Mouse (Mus musculus) MEL (cell line): ENCODE data around the gene Pcsk5. TPM values are rescaled to one million over a fixed set of nuclear protein-coding genes. Genes with fewer than 3 reads are reported as not detected.

Source experiments
- DNase-seq: peaks from one replicate; pipeline ENCODE4 v3.0.0; 2011; ENCODE audit warnings: low read depth, low spot score
- H3K27ac ChIP-seq: 2 replicates; pipeline ENCODE4 v1.5.1; 2012; ENCODE audit warnings: low read depth, mild to moderate bottlenecking, control low read depth, low read length, moderate library complexity; ENCODE audit not compliant: control insufficient read depth
- H3K27me3 ChIP-seq, 2 experiments: fragments of 150-350 bp in 1 of 2; sonication (generic) in 1 of 2; 2 replicates each; pipeline ENCODE4 v1.6.1; 2012; ENCODE audit warnings: low read length in 2 of 2, mild to moderate bottlenecking in 2 of 2, improper control_type of control experiment in 1 of 2, moderate library complexity in 1 of 2; ENCODE audit not compliant: insufficient read depth in 2 of 2, control insufficient read depth in 1 of 2
- H3K36me3 ChIP-seq, 2 experiments: 2 replicates each; pipeline ENCODE4 v1.6.1; 2012 to 2014; ENCODE audit warnings: low read length in 2 of 2, improper control_type of control experiment in 1 of 2, inconsistent platforms in 1 of 2, mild to moderate bottlenecking in 1 of 2; ENCODE audit not compliant: insufficient read depth in 2 of 2, control insufficient read depth in 1 of 2
- H3K4me1 ChIP-seq, 2 experiments: fragments of 150-350 bp in 1 of 2; sonication (generic) in 1 of 2; 2 replicates each; pipeline ENCODE4 v1.6.1; 2012; ENCODE audit warnings: low read length in 2 of 2, improper control_type of control experiment in 1 of 2, mild to moderate bottlenecking in 1 of 2; ENCODE audit not compliant: insufficient read depth in 2 of 2, control insufficient read depth in 1 of 2
- H3K4me3 ChIP-seq, 2 experiments: fragments of 150-350 bp in 1 of 2; sonication (generic) in 1 of 2; 2 replicates each; pipeline ENCODE4 v1.5.1; 2012; ENCODE audit warnings: low read depth in 2 of 2, low read length in 2 of 2, mild to moderate bottlenecking in 2 of 2, moderate library complexity in 2 of 2, control low read depth in 1 of 2, improper control_type of control experiment in 1 of 2; ENCODE audit not compliant: control insufficient read depth in 1 of 2, insufficient read depth in 1 of 2
- H3K79me2 ChIP-seq: 2 replicates; pipeline ENCODE4 v1.6.1; 2012; ENCODE audit warnings: mild to moderate bottlenecking, low read length, moderate library complexity; ENCODE audit not compliant: control insufficient read depth, poor library complexity, insufficient read depth
- H3K9ac ChIP-seq: 2 replicates; pipeline ENCODE4 v1.6.1; 2012; ENCODE audit warnings: low read depth, mild to moderate bottlenecking, control low read depth, low read length, moderate library complexity; ENCODE audit not compliant: control insufficient read depth, poor library complexity, severe bottlenecking
- H3K9me3 ChIP-seq: fragments of 150-350 bp; sonication (generic); replicated peaks from 2 replicates; pipeline ENCODE4 v1.6.1; 2012; ENCODE audit warnings: mild to moderate bottlenecking, low read length, improper control_type of control experiment, moderate library complexity; ENCODE audit not compliant: insufficient read depth
- BHLHE40 ChIP-seq: IDR thresholded peaks from 2 replicates; pipeline ENCODE4 v1.6.1; 2012; ENCODE audit warnings: low read depth, mild to moderate bottlenecking, inconsistent platforms, low read length, improper control_type of control experiment, borderline replicate concordance
- CHD1 ChIP-seq: IDR thresholded peaks from 2 replicates; pipeline ENCODE4 v1.6.1; 2012; ENCODE audit warnings: low read depth, mild to moderate bottlenecking, inconsistent platforms, low read length, improper control_type of control experiment
- CTCF ChIP-seq, 3 experiments: IDR thresholded peaks in 2 of 3; conservative IDR thresholded peaks in 1 of 3; 2 replicates each; pipeline ENCODE4 v1.5.1; 2011 to 2012; ENCODE audit warnings: low read length in 3 of 3, low read depth in 2 of 3, mild to moderate bottlenecking in 2 of 3, improper control_type of control experiment in 1 of 3, inconsistent platforms in 1 of 3, mixed read lengths in 1 of 3, moderate library complexity in 1 of 3; ENCODE audit not compliant: control insufficient read depth in 1 of 3, insufficient read depth in 1 of 3, poor library complexity in 1 of 3, severe bottlenecking in 1 of 3
- E2F4 ChIP-seq: IDR thresholded peaks from 2 replicates; pipeline ENCODE4 v1.6.1; 2011; ENCODE audit warnings: low read depth, low read length, improper control_type of control experiment, borderline replicate concordance
- ELF1 ChIP-seq: IDR thresholded peaks from 2 replicates; pipeline ENCODE4 v1.6.1; 2014; ENCODE audit warnings: low read depth, mild to moderate bottlenecking, inconsistent platforms, low read length, improper control_type of control experiment, moderate library complexity
- GABPA ChIP-seq: IDR thresholded peaks from 2 replicates; pipeline ENCODE4 v1.6.1; 2012; ENCODE audit warnings: low read depth, mild to moderate bottlenecking, inconsistent platforms, low read length, improper control_type of control experiment, moderate library complexity
- GATA1 ChIP-seq: IDR thresholded peaks from 2 replicates; pipeline ENCODE4 v1.6.1; 2011; ENCODE audit warnings: low read depth, low read length, improper control_type of control experiment
- HCFC1 ChIP-seq: IDR thresholded peaks from 2 replicates; pipeline ENCODE4 v1.6.1; 2012; ENCODE audit warnings: low read depth, mild to moderate bottlenecking, inconsistent platforms, low read length, improper control_type of control experiment, moderate library complexity
- JUND ChIP-seq: IDR thresholded peaks from 2 replicates; pipeline ENCODE4 v1.6.1; 2011; ENCODE audit warnings: low read depth, mild to moderate bottlenecking, improper control_type of control experiment, low read length
- KAT2A ChIP-seq: conservative IDR thresholded peaks from 2 replicates; pipeline ENCODE4 v1.6.1; 2012; ENCODE audit warnings: low read depth, low read length, improper control_type of control experiment, inconsistent platforms
- MAFK ChIP-seq: IDR thresholded peaks from 2 replicates; pipeline ENCODE4 v1.6.1; 2011; ENCODE audit warnings: low read depth, mild to moderate bottlenecking, low read length, improper control_type of control experiment, borderline replicate concordance
- MAZ ChIP-seq: IDR thresholded peaks from 2 replicates; pipeline ENCODE4 v1.6.1; 2012; ENCODE audit warnings: low read depth, mild to moderate bottlenecking, inconsistent platforms, low read length, improper control_type of control experiment
- MEF2A ChIP-seq: IDR thresholded peaks from 2 replicates; pipeline ENCODE4 v1.6.1; 2014; ENCODE audit warnings: low read depth, mild to moderate bottlenecking, inconsistent platforms, low read length, improper control_type of control experiment; ENCODE audit not compliant: poor library complexity, insufficient replicate concordance, severe bottlenecking; ENCODE audit errors: extremely low read depth
- NELFE ChIP-seq: IDR thresholded peaks from 2 replicates; pipeline ENCODE4 v1.6.1; 2011; ENCODE audit warnings: low read depth, low read length, improper control_type of control experiment
- NRF1 ChIP-seq: IDR thresholded peaks from 2 replicates; pipeline ENCODE4 v1.6.1; 2014; ENCODE audit warnings: low read depth, mild to moderate bottlenecking, inconsistent platforms, low read length, improper control_type of control experiment, moderate library complexity; ENCODE audit not compliant: poor library complexity, insufficient read depth, severe bottlenecking
- RAD21 ChIP-seq: IDR thresholded peaks from 2 replicates; pipeline ENCODE4 v1.6.1; 2011; ENCODE audit warnings: mild to moderate bottlenecking, low read depth, low read length, improper control_type of control experiment
- RCOR1 ChIP-seq: IDR thresholded peaks from 2 replicates; pipeline ENCODE4 v1.6.1; 2012; ENCODE audit warnings: low read depth, mild to moderate bottlenecking, inconsistent platforms, low read length, improper control_type of control experiment
- SMC3 ChIP-seq: IDR thresholded peaks from 2 replicates; pipeline ENCODE4 v1.6.1; 2011; ENCODE audit warnings: low read depth, low read length, improper control_type of control experiment
- TAL1 ChIP-seq: IDR thresholded peaks from 2 replicates; pipeline ENCODE4 v1.6.1; 2012; ENCODE audit warnings: mild to moderate bottlenecking, inconsistent platforms, low read length, moderate library complexity, mixed read lengths
- TBP ChIP-seq: IDR thresholded peaks from 2 replicates; pipeline ENCODE4 v1.8.0; 2011; ENCODE audit warnings: low read depth, low read length, improper control_type of control experiment
- USF1 ChIP-seq: IDR thresholded peaks from 2 replicates; pipeline ENCODE4 v1.6.1; 2014; ENCODE audit warnings: low read depth, mild to moderate bottlenecking, inconsistent platforms, low read length, improper control_type of control experiment, moderate library complexity
- USF2 ChIP-seq, 2 experiments: IDR thresholded peaks; 2 replicates each; pipeline ENCODE4 v1.6.1; 2011 to 2012; ENCODE audit warnings: improper control_type of control experiment in 2 of 2, low read length in 2 of 2, borderline replicate concordance in 1 of 2, inconsistent platforms in 1 of 2, low read depth in 1 of 2, mild to moderate bottlenecking in 1 of 2; ENCODE audit not compliant: insufficient read depth in 1 of 2
- ZC3H11A ChIP-seq: IDR thresholded peaks from 2 replicates; pipeline ENCODE4 v1.6.1; 2012; ENCODE audit warnings: low read depth, mild to moderate bottlenecking, inconsistent platforms, low read length, improper control_type of control experiment
- polyA plus RNA-seq, 2 experiments: library from polyadenylated mRNA; stranded (reverse) in 1 of 2; unstranded in 1 of 2; fragments of >175 nt in 1 of 2; fragments of >200 nt in 1 of 2; gene quantifications; 2 replicates each; pipeline versions ENCODE4 v1.2.1 to v1.2.4; 2012; ENCODE audit warnings: low replicate concordance in 2 of 2, low read depth in 1 of 2; ENCODE audit not compliant: insufficient read length in 2 of 2, insufficient read depth in 1 of 2, missing spikeins in 1 of 2
- total RNA-seq: library from RNA; depleted of rRNA; stranded (reverse); fragments of 300-350 nt; gene quantifications from 2 replicates; pipeline ENCODE4 v1.2.3, GENCODE M21; 2012

The Pcsk5 gene
- total and polyA plus RNA-seq, 3 experiments, result not detected

DNA sequence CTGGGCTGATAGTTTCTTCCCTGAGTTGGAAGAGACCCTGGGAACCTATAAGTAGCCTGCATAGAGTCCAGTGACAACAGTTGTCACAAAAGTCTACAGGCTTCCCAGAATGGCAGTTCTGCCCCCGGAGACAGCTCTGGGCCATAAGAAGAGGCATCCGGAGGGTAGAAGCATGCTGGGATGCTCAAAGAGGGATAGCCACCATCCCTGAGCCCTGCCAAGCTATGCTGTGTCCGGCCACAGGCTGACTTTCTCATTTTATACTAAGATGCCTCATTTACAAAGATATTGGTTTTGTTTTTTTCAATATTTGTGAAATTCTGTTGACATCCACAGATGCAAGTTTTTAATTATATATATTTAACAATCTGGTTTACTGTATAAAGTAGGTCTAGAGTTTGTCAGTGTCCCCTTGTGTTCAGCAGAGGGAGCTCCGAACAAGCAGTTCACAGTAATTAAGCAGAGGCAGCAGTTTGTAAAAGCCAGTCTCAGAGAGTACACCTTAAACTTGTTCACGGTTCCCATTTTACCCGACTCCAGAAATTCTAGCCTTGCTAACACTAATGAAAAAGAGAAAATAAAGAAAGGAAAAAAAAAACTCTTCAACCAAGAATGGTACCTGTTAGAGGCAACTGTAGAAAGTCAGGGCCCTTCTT lies 369.7 kb downstream of the Pcsk5 start:
- Histone ChIP-seq H3K9me3 (no peaks in the 10 kb centered on the region), H3K27ac (no peak overlapping the region), H3K27me3 (no peaks in the 10 kb centered on the region), H3K79me2 (no peaks in the 10 kb centered on the region), H3K9ac (no peak overlapping the region), H3K4me1 (no peaks in the 10 kb centered on the region), H3K4me3 (no peak overlapping the region), H3K36me3 (no peaks in the 10 kb centered on the region)
- TF ChIP-seq RAD21 (peak; percentile 14), CTCF (IDR thresholded peaks at IDR 0.05 in 2 of 3, conservative IDR thresholded peaks at IDR 0.05 in 1 of 3; ENCODE audit: control insufficient read depth in 1 of 3, insufficient read depth in 1 of 3, low read depth in 2 of 3, low read length in 3 of 3, poor library complexity in 1 of 3, severe bottlenecking in 1 of 3) (0 out of 6 replicates have a peak, but pooled peaks of 1 of the 3 experiments have one; percentile 13), BHLHE40 (no peak), RCOR1 (no peak), MAFK (no peak), USF1 (no peak), TAL1 (no peak), SMC3 (no peak; the same call in 1 of the 2 replicates), USF2 (IDR thresholded peaks at IDR 0.05; ENCODE audit: borderline replicate concordance in 1 of 2, insufficient read depth in 1 of 2, low read depth in 1 of 2, low read length in 2 of 2) (no peak), KAT2A (no peak)
- no peak for DNase-seq

DNA sequence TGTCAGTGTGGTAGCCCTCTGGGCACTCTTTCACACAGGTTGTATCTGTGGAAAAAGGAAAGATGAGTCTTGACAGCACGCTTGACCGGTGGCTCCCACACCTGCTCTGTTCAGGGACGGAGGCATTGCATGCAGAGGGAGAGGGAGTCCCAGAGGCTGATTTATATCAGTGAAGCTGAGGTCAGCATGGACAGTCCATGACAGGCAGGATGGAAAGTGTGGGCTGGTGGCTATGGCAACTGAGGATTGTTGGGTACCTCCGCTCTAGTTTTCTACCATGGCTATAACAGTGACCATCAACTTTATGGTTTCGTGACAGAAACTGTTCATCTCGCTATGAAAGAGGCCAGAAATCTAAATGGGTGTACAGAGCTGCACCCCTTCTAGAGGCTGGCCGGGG lies 385.4 kb downstream of the Pcsk5 start:
- H3K9me3 ChIP-seq, result no peaks in the 10 kb centered on the region
- H3K9ac ChIP-seq, result no peak overlapping the region
- H3K36me3 ChIP-seq, result no peaks in the 10 kb centered on the region
- H3K4me1 ChIP-seq, result no peaks in the 10 kb centered on the region
- TF ChIP-seq ZC3H11A, result no peak
- TF ChIP-seq CHD1, result no peak
- no peaks in the 10 kb centered on the region for H3K79me2 ChIP-seq
- no peak overlapping the region for H3K4me3 ChIP-seq
- DNase-seq, result no peak
- H3K27me3 ChIP-seq, result no peaks in the 10 kb centered on the region
- no peak overlapping the region for H3K27ac ChIP-seq

DNA sequence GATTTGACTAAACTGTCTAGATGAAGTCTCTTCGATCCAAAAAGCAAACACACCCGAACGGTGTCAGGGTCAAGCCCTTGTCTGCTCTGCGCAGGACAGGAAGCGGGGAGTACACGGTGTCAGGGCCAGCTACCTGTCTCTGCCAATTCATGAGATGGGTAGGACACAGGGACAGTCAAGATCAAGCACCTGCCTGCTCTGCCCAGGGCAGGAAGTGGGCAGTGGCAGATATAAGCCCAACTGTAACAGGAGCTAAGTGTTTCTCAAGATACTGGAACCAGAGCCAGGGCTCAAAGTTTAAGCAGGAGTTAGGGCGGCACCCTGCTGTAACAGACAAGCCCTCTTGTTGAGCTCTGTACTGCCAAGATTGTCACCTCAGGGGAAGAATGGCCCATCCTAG lies 393.9 kb downstream of the Pcsk5 start:
- Histone ChIP-seq H3K4me3 (no peak overlapping the region), H3K79me2 (no peaks in the 10 kb centered on the region), H3K9me3 (no peaks in the 10 kb centered on the region), H3K27me3 (no peaks in the 10 kb centered on the region; a peak in 1 of 4 replicates), H3K4me1 (no peaks in the 10 kb centered on the region), H3K27ac (no peak overlapping the region), H3K9ac (no peak overlapping the region), H3K36me3 (no peaks in the 10 kb centered on the region)
- no peak for TF ChIP-seq TBP
- no peak for TF ChIP-seq ZC3H11A
- TF ChIP-seq HCFC1, result no peak
- no peak for TF ChIP-seq NRF1
- TF ChIP-seq GATA1, result no peak
- no peak for TF ChIP-seq JUND
- TF ChIP-seq NELFE, result no peak
- no peak for TF ChIP-seq MEF2A
- no peak for TF ChIP-seq MAZ
- no peak for TF ChIP-seq E2F4
- TF ChIP-seq ELF1, result no peak
- no peak for TF ChIP-seq KAT2A
- TF ChIP-seq MAFK, result no peak
- no peak for TF ChIP-seq SMC3
- no peak for TF ChIP-seq GABPA
- TF ChIP-seq CHD1, result no peak
- no peak for DNase-seq
